Mouse (Mus musculus) frontal cortex, adult 2 months (tissue): ENCODE measurements around the gene C1qtnf9. TPM values are rescaled to one million over a fixed set of nuclear protein-coding genes. Genes with fewer than 3 reads are reported as not detected.

Source experiments
- DNase-seq, 2 experiments: peaks; one replicate each; pipeline ENCODE4 v3.0.0; 2022; ENCODE audit warnings: low spot score in 1 of 2; ENCODE audit errors: extremely low spot score in 1 of 2
- polyA plus RNA-seq: library from polyadenylated mRNA; depleted of rRNA; stranded (reverse); fragments of >200 nt; gene quantifications from 2 replicates; pipeline ENCODE4 v1.2.3, GENCODE M21; 2012; rRNA removed

The C1qtnf9 gene
- 0.23 and 0.50 TPM in 2 replicates for polyA plus RNA-seq

- DNase-seq = no peak
These were observed at the start of gene C1qtnf9 for GRCm38 (mm10) chr14:60767884-60768283. TSS of gene C1qtnf9 (plus strand) at chr14:60768134.

- DNase-seq = no peak
These were observed 46.6 kb upstream of the C1qtnf9 start for GRCm38 (mm10) chr14:60721304-60721703.

- no peak for DNase-seq
These were observed 46.0 kb upstream of the C1qtnf9 start for GRCm38 (mm10) chr14:60721938-60722337.

- DNase-seq = no peak
These were observed 41.8 kb upstream of the C1qtnf9 start for GRCm38 (mm10) chr14:60726091-60726490.

GRCm38 (mm10) chr14:60727130-60727529, 40.8 kb upstream of the C1qtnf9 start:
- no peak for DNase-seq

GRCm38 (mm10) chr14:60732081-60732480, 35.9 kb upstream of the C1qtnf9 start:
- DNase-seq = no peak

- DNase-seq = peak in 1 of 2 experiments; percentile 49
These were observed 35.1 kb upstream of the C1qtnf9 start for GRCm38 (mm10) chr14:60732787-60733186.

- no peak for DNase-seq
These were observed 34.2 kb upstream of the C1qtnf9 start for GRCm38 (mm10) chr14:60733706-60734105.

GRCm38 (mm10) chr14:60735206-60735605, 32.7 kb upstream of the C1qtnf9 start:
- no peak for DNase-seq

GRCm38 (mm10) chr14:60735848-60736547, 31.9 kb upstream of the C1qtnf9 start:
- no peak for DNase-seq

- peak in 1 of 2 experiments; percentile 26 for DNase-seq
These were observed 31.2 kb upstream of the C1qtnf9 start for GRCm38 (mm10) chr14:60736591-60737192.

- DNase-seq = no peak
These were observed 30.7 kb upstream of the C1qtnf9 start for GRCm38 (mm10) chr14:60737202-60737611.

- DNase-seq = no peak
These were observed 29.4 kb upstream of the C1qtnf9 start for GRCm38 (mm10) chr14:60738434-60738938.

GRCm38 (mm10) chr14:60739155-60739554, 28.8 kb upstream of the C1qtnf9 start:
- DNase-seq = no peak

GRCm38 (mm10) chr14:60739616-60740015, 28.3 kb upstream of the C1qtnf9 start:
- no peak for DNase-seq

GRCm38 (mm10) chr14:60740507-60740906, 27.4 kb upstream of the C1qtnf9 start:
- no peak for DNase-seq

- DNase-seq = no peak
These were observed 26.9 kb upstream of the C1qtnf9 start for GRCm38 (mm10) chr14:60741033-60741432.

GRCm38 (mm10) chr14:60741490-60741981, 26.4 kb upstream of the C1qtnf9 start:
- no peak for DNase-seq

GRCm38 (mm10) chr14:60743681-60744080, 24.3 kb upstream of the C1qtnf9 start:
- DNase-seq = no peak

GRCm38 (mm10) chr14:60745201-60745600, 22.7 kb upstream of the C1qtnf9 start:
- no peak for DNase-seq

- DNase-seq = no peak
These were observed 21.8 kb upstream of the C1qtnf9 start for GRCm38 (mm10) chr14:60746141-60746540.
